Mouse (Mus musculus) liver, adult 2 months (tissue): ENCODE data around the gene Gm45711.
"Not testable (repeated sequence)": the region's sequence is repeated elsewhere in the genome, so short reads cannot be mapped to it uniquely, and the experiment has no call there.

Experiments used
- CTCF ChIP-seq: fragments of 200-500 bp; IDR thresholded peaks from 2 replicates; pipeline ENCODE4 v1.5.1; 2011; ENCODE audit warnings: low read depth, low read length, control low read depth
- POLR2A ChIP-seq: fragments of 200-500 bp; IDR thresholded peaks from 2 replicates; pipeline ENCODE4 v1.6.1; 2011; ENCODE audit warnings: low read length, control low read depth; ENCODE audit not compliant: insufficient read depth; ENCODE audit errors: extremely low read depth

- TF ChIP-seq POLR2A, CTCF: not testable (repeated sequence)
Measured at GRCm38 (mm10) chr8:104261802-104262201, 48.1 kb downstream of the Gm45711 start.
